Mouse (Mus musculus) heart, embryonic 16.5 days (tissue): ENCODE measurements around the gene Arcn1. TPM values are rescaled to one million over a fixed set of nuclear protein-coding genes. Genes with fewer than 3 reads are reported as not detected.

Source experiments
- polyA plus RNA-seq: library from polyadenylated mRNA; unstranded; fragments of >200 nt; fragmentation: Nextera tagmentation; extraction: Ambion mirVana; gene quantifications from 2 replicates; pipeline ENCODE4 v1.2.1, GENCODE M21; 2015

The Arcn1 gene
- polyA plus RNA-seq, 1 experiment from 2014 or later: 132 TPM

Other genes starting within 250 kb of the Arcn1 start
- 0.17 and 0.35 TPM in 2 replicates for gene Cxcr5, start 206.0 kb downstream of the Arcn1 start, polyA plus RNA-seq
- 9.2 and 10.5 TPM in 2 replicates for gene Ddx6, start 163.0 kb downstream of the Arcn1 start, polyA plus RNA-seq
- gene Treh, start 94.6 kb downstream of the Arcn1 start, polyA plus RNA-seq: 0.07 TPM in 1 of 2 replicates, not detected in the other
- gene Phldb1, start 32.6 kb downstream of the Arcn1 start, polyA plus RNA-seq: 25.9 and 30.4 TPM in 2 replicates
- gene Ift46, start 63 bp upstream of the Arcn1 start, polyA plus RNA-seq: 56.9 and 65.2 TPM in 2 replicates
- gene Tmem25, start 31.5 kb upstream of the Arcn1 start, polyA plus RNA-seq: 2.7 TPM in 2 replicates
- 0.39 and 1.1 TPM in 2 replicates for gene Ttc36, start 35.2 kb upstream of the Arcn1 start, polyA plus RNA-seq
- 7.7 and 8.2 TPM in 2 replicates for gene Kmt2a, start 113.5 kb upstream of the Arcn1 start, polyA plus RNA-seq
- 1,180 and 1,367 TPM in 2 replicates for gene Atp5l, start 152.9 kb upstream of the Arcn1 start, polyA plus RNA-seq
- gene Ube4a, start 197.8 kb upstream of the Arcn1 start, polyA plus RNA-seq: 16.8 and 17.7 TPM in 2 replicates
- 37.6 and 99.6 TPM in 2 replicates for gene Cd3g, start 212.6 kb upstream of the Arcn1 start, polyA plus RNA-seq
- gene Cd3d, start 213.9 kb upstream of the Arcn1 start, polyA plus RNA-seq: 11.7 and 30.7 TPM in 2 replicates
- 25.0 and 71.7 TPM in 2 replicates for gene Cd3e, start 241.8 kb upstream of the Arcn1 start, polyA plus RNA-seq